Mouse (Mus musculus): ENCODE data around the gene Gm28308. TPM values are rescaled to one million over a fixed set of nuclear protein-coding genes. Genes with fewer than 3 reads are reported as not detected.

Gene Gm28308
- polyA plus RNA-seq, 1 experiment: not detected

DNA sequence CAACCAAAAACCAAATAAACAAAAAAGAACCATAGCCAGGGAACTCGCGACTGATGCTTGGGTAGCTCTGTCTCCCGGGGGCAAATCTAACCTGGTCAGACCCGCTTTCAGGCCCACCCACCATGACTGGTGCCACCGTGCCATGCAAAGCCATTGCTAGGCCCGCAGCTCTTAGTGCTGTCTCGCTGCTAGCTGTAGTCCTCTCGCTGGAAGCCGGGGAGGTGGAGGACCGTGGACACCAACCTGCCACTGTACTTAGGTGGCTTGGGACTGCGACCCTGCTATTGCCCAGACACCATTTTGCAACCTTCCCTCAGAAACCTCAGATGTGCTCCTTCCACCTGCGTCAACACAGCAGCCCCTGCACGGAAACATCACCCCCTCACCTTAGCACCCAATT is 1.2 kb downstream of the Gm28308 start:
- Histone ChIP-seq H3K27me3 (ENCODE audit: control insufficient read depth) (peaks cover 100% of the 10 kb centered on the region), H3K4me3 (replicated peaks) (no peak overlapping the region), H3K36me3 (ENCODE audit: control insufficient read depth) (no peaks in the 10 kb centered on the region), H3K9me3 (ENCODE audit: control insufficient read depth, low read length) (no peaks in the 10 kb centered on the region; the same call in 1 of the 2 replicates), H3K4me1 (ENCODE audit: control insufficient read depth) (no peaks in the 10 kb centered on the region)
- TF ChIP-seq GATA1 (IDR thresholded peaks at IDR 0.05; ENCODE audit: low read length) (no peak), TAL1 (IDR thresholded peaks at IDR 0.05; ENCODE audit: low read length) (no peak)

GRCm38 (mm10) chr6:52211170-52211935 is 1.8 kb downstream of the Gm28308 start:
- Histone ChIP-seq H3K9me3 (ENCODE audit: control insufficient read depth, low read length) (no peaks in the 10 kb centered on the region; the same call in 1 of the 2 replicates), H3K4me1 (ENCODE audit: control insufficient read depth) (no peaks in the 10 kb centered on the region), H3K4me3 (replicated peaks) (no peak overlapping the region), H3K36me3 (ENCODE audit: control insufficient read depth) (no peaks in the 10 kb centered on the region), H3K27me3 (ENCODE audit: control insufficient read depth) (peaks cover 100% of the 10 kb centered on the region)
- no peak for TF ChIP-seq TAL1 (IDR thresholded peaks at IDR 0.05; ENCODE audit: low read length)
- TF ChIP-seq GATA1 (IDR thresholded peaks at IDR 0.05; ENCODE audit: low read length): no peak

GRCm38 (mm10) chr6:52209685-52210046 is 3.5 kb downstream of the Gm28308 start:
- Histone ChIP-seq H3K36me3 (ENCODE audit: control insufficient read depth) (no peaks in the 10 kb centered on the region), H3K27me3 (ENCODE audit: control insufficient read depth) (peaks cover 100% of the 10 kb centered on the region), H3K4me1 (ENCODE audit: control insufficient read depth) (no peaks in the 10 kb centered on the region), H3K9me3 (ENCODE audit: control insufficient read depth, low read length) (no peaks in the 10 kb centered on the region; the same call in 1 of the 2 replicates), H3K4me3 (replicated peaks) (no peak overlapping the region)
- TF ChIP-seq TAL1 (IDR thresholded peaks at IDR 0.05; ENCODE audit: low read length) (no peak), GATA1 (IDR thresholded peaks at IDR 0.05; ENCODE audit: low read length) (no peak)

GRCm38 (mm10) chr6:52208868-52209684 is 4.1 kb downstream of the Gm28308 start:
- H3K9me3 ChIP-seq (ENCODE audit: control insufficient read depth, low read length): no peaks in the 10 kb centered on the region; the same call in 1 of the 2 replicates
- no peak overlapping the region for H3K4me3 ChIP-seq (replicated peaks)
- TF ChIP-seq GATA1 (IDR thresholded peaks at IDR 0.05; ENCODE audit: low read length) (no peak), TAL1 (IDR thresholded peaks at IDR 0.05; ENCODE audit: low read length) (no peak)
- no peaks in the 10 kb centered on the region for H3K36me3 ChIP-seq (ENCODE audit: control insufficient read depth)
- H3K4me1 ChIP-seq (ENCODE audit: control insufficient read depth): no peaks in the 10 kb centered on the region
- H3K27me3 ChIP-seq (ENCODE audit: control insufficient read depth): peaks cover 100% of the 10 kb centered on the region

DNA sequence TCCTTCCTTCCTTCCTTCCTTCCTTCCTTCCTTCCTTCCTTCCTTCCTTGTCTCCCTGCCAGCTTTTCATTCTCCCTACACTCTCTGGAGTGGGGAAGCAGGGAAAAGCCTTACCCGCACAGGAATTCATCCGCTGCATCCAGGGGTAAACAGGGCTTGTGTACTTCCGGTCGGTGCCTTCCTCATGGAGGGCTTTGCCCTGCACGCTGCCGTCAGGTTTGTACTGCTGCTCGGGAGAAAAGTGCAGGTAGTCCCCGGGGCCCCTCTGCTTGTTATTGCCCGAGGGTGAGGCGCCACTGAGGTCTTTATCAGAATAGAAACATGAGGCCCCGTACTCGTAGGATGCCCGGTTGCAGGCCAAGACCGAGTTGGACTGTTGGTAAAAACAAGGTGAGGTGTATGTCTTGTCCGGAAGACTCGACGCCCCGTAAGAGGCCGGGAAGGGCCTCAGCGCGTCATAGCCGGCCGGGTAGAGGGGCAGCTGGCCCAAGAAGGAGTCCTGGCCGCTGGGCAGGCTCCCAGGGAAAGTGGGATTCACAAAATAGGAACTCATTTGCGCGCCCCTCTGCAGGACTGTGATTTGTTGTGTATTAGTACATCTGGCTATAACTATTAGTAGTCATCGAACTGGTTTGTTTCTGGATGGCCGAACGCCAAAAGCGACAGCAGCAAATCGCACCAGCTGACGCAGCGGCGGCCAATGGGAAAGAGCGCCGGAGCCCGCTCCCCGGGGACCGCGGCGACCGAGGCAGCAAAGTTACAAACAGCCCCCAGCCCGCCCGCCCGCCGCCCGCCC is 4.9 kb downstream of the Gm28308 start, which contains the start of gene Hoxa6:
Gene Hoxa6, minus strand, starts transcription at position 651 of the 796 bp plus-strand sequence.
- no peak for TF ChIP-seq GATA1 (IDR thresholded peaks at IDR 0.05; ENCODE audit: low read length)
- TF ChIP-seq TAL1 (IDR thresholded peaks at IDR 0.05; ENCODE audit: low read length): no peak
- no peaks in the 10 kb centered on the region; the same call in 1 of the 2 replicates for H3K9me3 ChIP-seq (ENCODE audit: control insufficient read depth, low read length)
- no peak within 1 kb of the TSS for H3K4me3 ChIP-seq (replicated peaks)
- peaks cover 100% of the 10 kb centered on the region for H3K27me3 ChIP-seq (ENCODE audit: control insufficient read depth)
- no peaks in the 10 kb centered on the region for H3K36me3 ChIP-seq (ENCODE audit: control insufficient read depth)
- H3K4me1 ChIP-seq (ENCODE audit: control insufficient read depth): no peaks in the 10 kb centered on the region

- H3K27me3 ChIP-seq (ENCODE audit: control insufficient read depth): peaks cover 100% of the 10 kb centered on the region
- TF ChIP-seq GATA1 (IDR thresholded peaks at IDR 0.05; ENCODE audit: low read length) (no peak), TAL1 (IDR thresholded peaks at IDR 0.05; ENCODE audit: low read length) (no peak)
Observed at GRCm38 (mm10) chr6:52207684-52207976, 5.5 kb downstream of the Gm28308 start.

DNA sequence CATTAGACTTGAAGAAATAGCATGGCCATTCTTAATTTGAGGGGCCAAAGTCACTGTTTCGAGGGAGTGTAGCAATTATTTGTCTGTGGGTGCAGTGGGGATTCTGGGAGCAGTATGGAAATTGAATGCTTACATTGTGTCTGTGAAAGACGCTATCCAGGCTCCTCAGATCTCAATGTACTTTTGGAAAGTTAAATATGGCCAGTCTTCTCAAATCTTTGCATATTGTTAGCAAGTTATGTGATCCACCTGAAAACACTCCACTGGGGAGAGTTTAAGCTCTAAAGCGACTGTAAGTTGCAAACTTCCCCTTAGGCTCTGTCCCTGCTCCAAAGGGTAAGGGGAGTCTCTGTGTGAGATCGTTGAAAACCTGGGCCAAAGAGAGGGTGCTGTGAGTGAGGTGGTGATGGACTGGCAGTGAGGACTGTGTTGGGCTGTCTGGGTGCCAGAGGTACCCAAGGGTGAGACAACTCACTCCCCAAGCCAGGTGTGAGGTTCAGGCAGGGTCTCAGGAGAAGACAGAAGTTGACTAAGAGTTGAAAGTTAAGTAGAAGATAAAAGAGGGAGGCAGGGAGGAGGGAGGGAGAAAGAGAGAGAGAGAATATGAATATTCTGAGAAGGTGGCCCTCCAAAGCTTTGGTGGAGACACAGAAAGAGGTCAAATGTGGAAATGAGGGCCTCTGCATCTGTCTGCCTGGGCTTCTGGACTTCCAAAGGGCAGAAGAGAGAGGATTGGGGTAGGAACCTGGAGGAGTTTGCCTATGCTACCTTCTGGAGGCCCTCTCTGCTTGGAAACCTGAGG is 6.1 kb downstream of the Gm28308 start:
- Histone ChIP-seq H3K27me3 (ENCODE audit: control insufficient read depth) (peaks cover 100% of the 10 kb centered on the region), H3K4me1 (ENCODE audit: control insufficient read depth) (no peaks in the 10 kb centered on the region), H3K9me3 (ENCODE audit: control insufficient read depth, low read length) (no peaks in the 10 kb centered on the region; the same call in 1 of the 2 replicates), H3K36me3 (ENCODE audit: control insufficient read depth) (no peaks in the 10 kb centered on the region), H3K4me3 (replicated peaks) (no peak overlapping the region)
- no peak for TF ChIP-seq GATA1 (IDR thresholded peaks at IDR 0.05; ENCODE audit: low read length)
- TF ChIP-seq TAL1 (IDR thresholded peaks at IDR 0.05; ENCODE audit: low read length): no peak

More at GRCm38 (mm10) chr6:52207684-52207976, 5.5 kb downstream of the Gm28308 start:
- H3K4me1 ChIP-seq (ENCODE audit: control insufficient read depth): no peaks in the 10 kb centered on the region
- H3K9me3 ChIP-seq (ENCODE audit: control insufficient read depth, low read length): no peaks in the 10 kb centered on the region; the same call in 1 of the 2 replicates
- no peaks in the 10 kb centered on the region for H3K36me3 ChIP-seq (ENCODE audit: control insufficient read depth)
- H3K4me3 ChIP-seq (replicated peaks): no peak overlapping the region
